16 mouse cellular contexts compared by ENCODE assay signal in genomic region chr13:114068421-114068820, GRCm38 (mm10).
"Had no signal": no experiment of that assay in that cellular context is flagged by ENCODE, and none has a peak within 500 bp of the region (broad histone marks: within the 10 kb centered on the region; RNA-seq: fewer than 3 reads in every experiment).

No protein-coding gene starts in this region.

- H3K9ac ChIP-seq: neural tube, embryonic 13.5 days; neural tube, embryonic 15.5 days; stomach, embryonic 15.5 days had no signal

- H3K36me3 ChIP-seq: neural tube, embryonic 13.5 days; neural tube, embryonic 15.5 days; stomach, embryonic 15.5 days had no signal

- H3K4me1 ChIP-seq: neural tube, embryonic 13.5 days; neural tube, embryonic 15.5 days; stomach, embryonic 15.5 days had no signal

- H3K4me3 ChIP-seq: neural tube, embryonic 13.5 days; neural tube, embryonic 15.5 days; stomach, embryonic 15.5 days had no signal

- H3K27ac ChIP-seq: neural tube, embryonic 13.5 days; neural tube, embryonic 15.5 days; stomach, embryonic 15.5 days; stomach, postnatal 0 days had no signal

- H3K27me3 ChIP-seq: neural tube, embryonic 13.5 days; neural tube, embryonic 15.5 days; stomach, embryonic 15.5 days had no signal

- H3K9me3 ChIP-seq: neural tube, embryonic 13.5 days; neural tube, embryonic 15.5 days; stomach, embryonic 15.5 days had no signal

- H3K4me2 ChIP-seq: neural tube, embryonic 13.5 days; neural tube, embryonic 15.5 days; stomach, embryonic 15.5 days had no signal

- DNase-seq: retina, postnatal 1 day; right cerebral cortex, adult 18-20 months; right cerebral cortex, postnatal 14 days; right cerebral cortex, postnatal 25 days; right cerebral cortex, postnatal 4 days; spleen, adult 18-20 months; thymus, adult 18-20 months; thymus, adult 2 months; thymus, postnatal 14 days; thymus, postnatal 25 days; thymus, postnatal 36 days; thymus, postnatal 4 days had no signal
